Mouse (Mus musculus) thymus, postnatal 25 days (tissue): ENCODE measurements around the gene Kctd15.

Source experiments
- DNase-seq: peaks from one replicate; pipeline ENCODE4 v3.0.0; 2022

Gene Kctd15

GRCm38 (mm10) chr7:34618141-34618890 lies 38.2 kb downstream of the Kctd15 start:
- no peak for DNase-seq

- DNase-seq: no peak
Measured at GRCm38 (mm10) chr7:34616275-34616674, 40.3 kb downstream of the Kctd15 start.

GRCm38 (mm10) chr7:34610445-34610844 lies 46.1 kb downstream of the Kctd15 start:
- DNase-seq: no peak

GRCm38 (mm10) chr7:34607334-34607970 lies 49.1 kb downstream of the Kctd15 start:
- DNase-seq: no peak

GRCm38 (mm10) chr7:34606729-34607128 lies 49.8 kb downstream of the Kctd15 start:
- DNase-seq: no peak

- DNase-seq: no peak
Measured at GRCm38 (mm10) chr7:34606051-34606450, 50.5 kb downstream of the Kctd15 start.

GRCm38 (mm10) chr7:34598576-34598975 lies 58.0 kb downstream of the Kctd15 start:
- no peak for DNase-seq

- DNase-seq: no peak
Measured at GRCm38 (mm10) chr7:34597986-34598385, 58.5 kb downstream of the Kctd15 start.

GRCm38 (mm10) chr7:34596531-34597235 lies 59.8 kb downstream of the Kctd15 start:
- no peak for DNase-seq

GRCm38 (mm10) chr7:34595307-34595565 lies 61.3 kb downstream of the Kctd15 start:
- DNase-seq: no peak

- no peak for DNase-seq
Measured at GRCm38 (mm10) chr7:34594501-34595306, 61.8 kb downstream of the Kctd15 start.

- no peak for DNase-seq
Measured at GRCm38 (mm10) chr7:34590711-34591110, 65.8 kb downstream of the Kctd15 start.
